Mouse (Mus musculus): ENCODE data around the gene D430042O09Rik. TPM values are rescaled to one million over a fixed set of nuclear protein-coding genes. Genes with fewer than 3 reads are reported as not detected.
"Not testable (repeated sequence)": the region's sequence is repeated elsewhere in the genome, so short reads cannot be mapped to it uniquely, and the experiment has no call there.

The D430042O09Rik gene
- 10 to 100 TPM; 24.0 to 41.3 (median 37.3) TPM for total RNA-seq (2022)

- peak; percentile 99 for DNase-seq (ENCODE audit: low spot score in 2 of 2)
Observed at GRCm38 (mm10) chr7:125707593-125708022, at the start of gene D430042O09Rik, which contains the start of gene Gtf3c1. D430042O09Rik (plus strand) TSS chr7:125707888. Gtf3c1 (minus strand) TSS chr7:125707780.

DNA sequence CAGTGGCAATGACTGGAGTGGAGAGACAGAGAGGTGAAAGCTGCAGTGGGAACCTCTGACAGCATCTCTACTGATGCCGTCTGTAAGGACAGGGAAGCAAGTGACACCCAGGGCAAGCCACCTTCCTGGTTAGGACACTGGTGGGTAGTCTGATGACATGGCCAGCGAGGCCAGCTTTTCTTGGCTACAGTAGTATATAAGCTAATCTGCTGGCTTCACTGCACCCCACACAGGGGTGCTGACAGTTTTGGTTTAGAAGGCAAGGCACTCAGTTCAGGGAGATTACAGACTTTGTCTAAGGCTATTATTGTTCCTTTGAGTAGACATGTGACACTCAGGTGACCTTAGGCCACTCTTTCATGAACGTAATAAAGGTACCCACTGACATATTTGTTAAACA is 44.0 kb upstream of the D430042O09Rik start:
- DNase-seq (ENCODE audit: low spot score in 2 of 2): no peak

- DNase-seq (ENCODE audit: low spot score in 2 of 2): no peak
Observed at GRCm38 (mm10) chr7:125670865-125671264, 36.8 kb upstream of the D430042O09Rik start.

- no peak for DNase-seq (ENCODE audit: low spot score in 2 of 2)
Observed at GRCm38 (mm10) chr7:125671396-125671795, 36.3 kb upstream of the D430042O09Rik start.

GRCm38 (mm10) chr7:125674916-125675315 is 32.8 kb upstream of the D430042O09Rik start:
- peak in 1 of 2 experiments; percentile 57 for DNase-seq (ENCODE audit: low spot score in 2 of 2)

DNA sequence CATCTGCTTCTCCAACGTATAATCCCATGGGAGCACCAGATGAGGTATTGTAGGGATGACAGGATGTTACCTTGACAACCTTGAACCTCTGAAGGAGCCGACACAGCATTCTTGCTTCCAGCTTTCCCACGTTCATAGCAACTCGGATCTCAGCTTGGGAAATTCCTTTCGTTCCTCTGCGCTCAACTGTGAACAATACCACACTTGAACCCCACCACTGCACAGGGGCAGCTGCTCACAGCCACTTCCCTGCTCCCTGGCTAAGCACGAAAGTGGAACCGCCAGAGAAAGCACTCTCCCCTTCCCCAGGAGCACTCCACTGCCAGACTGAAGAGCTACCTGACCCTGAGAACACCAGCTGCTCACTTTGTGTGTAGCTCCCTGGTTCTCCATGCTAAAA is 28.9 kb upstream of the D430042O09Rik start:
- DNase-seq (ENCODE audit: low spot score in 2 of 2): no peak

DNA sequence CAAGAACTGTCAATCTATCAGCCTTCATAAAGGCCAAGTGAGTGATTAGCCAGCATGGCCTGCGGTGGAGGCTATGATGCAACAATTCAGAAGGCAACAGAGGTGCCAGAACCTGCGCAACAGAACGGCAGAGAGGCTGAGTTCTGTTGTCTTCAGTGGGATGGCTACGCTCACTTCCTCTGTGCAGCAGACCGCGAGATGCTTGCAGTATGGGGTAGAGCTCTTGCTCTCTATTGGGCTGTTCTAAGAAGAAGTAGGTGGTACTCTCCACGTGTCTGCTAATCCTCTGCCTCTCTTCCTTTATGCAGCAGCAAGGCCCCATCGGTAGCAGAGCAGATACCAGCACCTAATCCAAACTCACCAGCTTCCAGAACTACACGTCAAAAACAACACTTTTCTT is 27.8 kb upstream of the D430042O09Rik start:
- no peak for DNase-seq (ENCODE audit: low spot score in 2 of 2)

DNA sequence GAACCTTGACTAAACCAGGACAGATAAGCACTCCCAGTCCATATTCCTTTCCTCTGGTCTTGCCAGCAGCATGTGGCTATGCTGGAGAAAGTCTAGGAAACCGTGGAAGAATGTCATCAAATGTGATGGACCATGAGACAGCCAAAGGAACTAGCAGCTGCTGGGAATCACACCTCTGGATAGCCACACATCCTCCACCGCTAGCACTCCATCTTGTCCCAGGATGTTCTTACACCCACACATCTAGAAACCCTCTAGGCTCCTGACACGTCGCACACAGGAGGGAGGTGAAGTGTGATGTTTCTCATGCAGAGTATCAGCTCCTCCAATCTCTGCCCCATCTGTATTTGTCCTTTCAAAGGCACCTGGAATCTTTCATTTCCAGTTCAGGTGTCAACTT is 17.2 kb upstream of the D430042O09Rik start:
- no peak for DNase-seq (ENCODE audit: low spot score in 2 of 2)

- DNase-seq (ENCODE audit: low spot score in 2 of 2): peak; percentile 76 to 79
Observed at GRCm38 (mm10) chr7:125694056-125694455, 13.6 kb upstream of the D430042O09Rik start.

GRCm38 (mm10) chr7:125702791-125703190 is 4.9 kb upstream of the D430042O09Rik start:
- no peak for DNase-seq (ENCODE audit: low spot score in 2 of 2)

GRCm38 (mm10) chr7:125707186-125707585 is 502 bp upstream of the D430042O09Rik start:
- DNase-seq (ENCODE audit: low spot score in 2 of 2): no peak

DNA sequence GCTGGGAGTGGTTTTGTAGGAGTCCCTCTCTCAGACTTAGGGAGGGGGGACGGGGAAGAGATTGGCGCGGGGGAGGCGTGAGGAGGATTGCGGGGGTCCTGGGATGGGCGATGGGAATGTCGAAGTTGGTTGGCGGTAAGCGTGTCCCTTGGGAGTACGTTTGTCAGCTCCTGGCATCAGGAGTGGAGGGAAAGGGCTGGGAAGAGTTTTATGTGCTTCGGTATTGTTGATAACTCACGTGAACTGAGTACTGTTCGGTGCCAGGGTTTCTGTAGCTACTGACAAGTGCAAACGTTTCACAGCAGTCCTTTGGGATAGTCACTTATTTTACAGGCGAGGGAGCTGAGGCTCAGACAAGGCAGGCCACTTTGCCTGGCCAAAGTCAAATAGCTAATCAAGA is 412 bp downstream of the D430042O09Rik start:
- no peak for DNase-seq (ENCODE audit: low spot score in 2 of 2)

DNA sequence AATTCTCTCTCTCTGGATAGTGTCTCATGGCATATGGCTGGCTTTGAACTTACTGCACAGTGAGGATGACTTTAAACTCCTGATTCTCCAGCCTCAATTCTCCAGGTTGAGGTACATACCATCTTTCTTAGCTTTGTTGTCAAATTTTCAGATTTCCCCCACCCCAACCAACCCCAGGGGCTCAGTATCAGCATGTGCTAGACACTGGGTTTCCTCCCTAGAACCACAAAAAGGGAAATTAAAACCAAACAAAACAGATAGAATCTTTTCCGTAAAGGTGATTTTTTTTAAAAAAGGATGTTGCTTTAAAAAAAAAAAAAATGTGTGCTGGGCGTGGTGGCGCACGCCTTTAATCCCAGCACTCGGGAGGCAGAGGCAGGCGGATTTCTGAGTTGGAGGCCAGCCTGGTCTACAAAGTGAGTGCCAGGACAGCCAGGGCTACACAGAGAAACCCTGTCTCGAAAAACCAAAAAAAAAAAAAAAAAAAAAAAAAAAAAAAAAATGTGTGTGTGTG is 5.9 kb downstream of the D430042O09Rik start:
- not testable (repeated sequence) for DNase-seq (ENCODE audit: low spot score in 2 of 2)

DNA sequence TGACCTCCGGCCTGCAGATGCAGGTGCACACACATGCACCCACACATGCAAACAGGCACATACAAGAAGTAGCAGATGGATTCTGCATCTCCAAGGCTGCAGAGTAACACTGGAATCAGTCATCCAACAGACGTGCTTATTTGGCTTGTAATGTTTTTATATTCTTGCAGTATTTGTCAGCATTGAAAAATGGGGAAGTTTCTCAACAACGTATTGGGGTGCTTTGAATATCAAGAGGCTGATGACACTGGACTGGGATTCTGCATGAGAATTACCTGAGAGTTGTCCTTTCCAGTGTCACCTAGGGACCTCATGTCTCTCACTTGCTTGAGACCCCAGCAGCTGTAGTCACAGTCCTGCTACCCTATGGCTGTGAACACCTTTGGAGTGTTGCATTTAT is 7.1 kb downstream of the D430042O09Rik start:
- DNase-seq (ENCODE audit: low spot score in 2 of 2): no peak

GRCm38 (mm10) chr7:125716724-125717123 is 9.0 kb downstream of the D430042O09Rik start:
- no peak for DNase-seq (ENCODE audit: low spot score in 2 of 2)

DNA sequence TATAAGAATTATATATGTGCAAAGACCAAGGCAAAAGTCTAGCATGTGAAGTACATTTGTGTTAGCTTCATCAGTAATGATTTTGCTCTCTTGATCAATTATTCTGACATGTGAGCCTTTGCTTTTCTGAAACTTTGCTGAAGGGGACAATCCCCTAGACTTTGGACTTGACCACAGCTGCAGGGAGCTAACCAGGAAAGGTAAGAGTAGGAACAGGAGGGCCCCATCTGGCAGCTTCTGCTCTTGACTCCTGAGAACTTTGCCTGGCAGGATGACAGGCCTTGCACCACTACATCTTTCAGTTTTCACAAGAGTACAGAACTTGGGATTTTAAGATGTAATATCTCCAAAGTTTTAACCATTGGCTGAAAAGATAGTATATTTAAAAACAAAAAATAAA is 9.9 kb downstream of the D430042O09Rik start:
- no peak for DNase-seq (ENCODE audit: low spot score in 2 of 2)

GRCm38 (mm10) chr7:125720370-125720769 is 12.7 kb downstream of the D430042O09Rik start:
- DNase-seq (ENCODE audit: low spot score in 2 of 2): no peak

- DNase-seq (ENCODE audit: low spot score in 2 of 2): no peak
Observed at GRCm38 (mm10) chr7:125721033-125721432, 13.3 kb downstream of the D430042O09Rik start.

DNA sequence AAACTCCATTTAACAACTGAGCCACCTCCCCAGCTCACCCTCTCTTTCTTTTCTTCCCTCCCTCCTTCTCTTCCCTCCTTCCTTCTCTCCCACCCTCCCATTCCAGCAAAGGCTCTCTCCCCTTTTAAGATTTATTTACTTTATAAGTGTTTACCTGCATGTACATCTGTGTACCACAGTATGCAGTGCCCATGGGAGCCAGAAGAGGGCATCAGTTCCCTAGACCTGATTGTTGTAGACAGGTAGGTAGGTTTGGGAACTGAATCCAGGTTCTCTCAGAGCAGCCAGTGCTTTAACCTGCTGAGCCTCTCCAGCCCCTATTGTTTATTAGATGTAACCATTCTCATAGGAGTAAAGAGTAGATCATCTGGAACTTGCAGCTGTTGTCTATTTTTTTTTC is 14.4 kb downstream of the D430042O09Rik start:
- DNase-seq (ENCODE audit: low spot score in 2 of 2): no peak

GRCm38 (mm10) chr7:125723189-125723972 is 15.7 kb downstream of the D430042O09Rik start:
- peak; percentile 69 to 76 for DNase-seq (ENCODE audit: low spot score in 2 of 2)

DNA sequence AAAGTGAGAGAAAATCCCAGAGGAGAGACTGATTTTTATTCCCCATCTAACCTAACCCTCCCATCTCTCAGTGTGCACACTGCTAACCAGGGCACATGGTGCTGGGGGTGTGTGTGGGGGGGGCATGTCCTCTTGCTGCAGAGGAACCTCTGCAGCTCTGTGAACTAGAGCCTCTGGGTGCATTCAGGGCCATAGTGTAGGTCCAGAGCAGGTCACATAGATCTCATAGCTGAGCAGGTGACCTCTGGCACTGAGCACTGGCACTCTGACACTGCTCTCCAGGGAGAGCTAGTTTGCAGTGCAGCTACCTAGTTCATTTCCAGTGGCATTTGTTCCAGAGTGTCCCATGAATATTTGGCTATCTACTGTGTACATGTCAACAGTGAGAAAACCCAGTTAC is 24.0 kb downstream of the D430042O09Rik start:
- DNase-seq (ENCODE audit: low spot score in 2 of 2): no peak

DNA sequence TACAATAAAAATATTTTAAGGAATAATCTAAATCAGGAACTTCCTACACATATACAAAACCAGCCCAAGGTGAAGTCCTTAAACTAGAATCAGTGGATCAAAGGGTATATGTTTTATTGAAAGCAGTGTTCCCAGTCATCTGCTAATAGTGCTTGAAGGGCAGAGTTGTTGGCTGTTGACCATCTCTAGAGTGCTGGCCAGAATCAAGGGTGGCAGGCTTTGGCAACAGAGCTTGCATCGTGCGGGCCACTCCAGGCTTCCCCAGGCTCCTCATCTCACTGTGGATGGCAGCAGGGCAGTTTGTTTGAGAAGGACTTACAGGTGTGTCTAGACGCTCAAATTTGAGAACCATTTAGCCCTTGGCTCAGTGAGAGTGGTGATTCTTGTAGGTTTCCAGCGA is 26.1 kb downstream of the D430042O09Rik start:
- no peak for DNase-seq (ENCODE audit: low spot score in 2 of 2)
